Mouse (Mus musculus): Measurements from ENCODE around the gene Ghdc.

Ghdc gene

GRCm38 (mm10) chr11:100781763-100782475 lies 11.2 kb upstream of the Ghdc start:
- DNase-seq, result no peak

- DNase-seq, result no peak
Measured at GRCm38 (mm10) chr11:100780247-100780646, 9.5 kb upstream of the Ghdc start.

GRCm38 (mm10) chr11:100778069-100778468 lies 7.3 kb upstream of the Ghdc start:
- no peak for DNase-seq

GRCm38 (mm10) chr11:100775921-100776320 lies 5.2 kb upstream of the Ghdc start:
- DNase-seq, result peak; percentile 38 to 50

- DNase-seq, result no peak
Measured at GRCm38 (mm10) chr11:100774261-100774660, 3.5 kb upstream of the Ghdc start.

- no peak for DNase-seq
Measured at GRCm38 (mm10) chr11:100769980-100770379, 777 bp downstream of the Ghdc start.

GRCm38 (mm10) chr11:100767871-100768270 lies 2.9 kb downstream of the Ghdc start:
- DNase-seq, result no peak

GRCm38 (mm10) chr11:100766726-100767125 lies 4.0 kb downstream of the Ghdc start:
- no peak for DNase-seq

- no peak for DNase-seq
Measured at GRCm38 (mm10) chr11:100762831-100763230, 7.9 kb downstream of the Ghdc start, which contains the start of gene Hcrt. Hcrt (minus strand) TSS chr11:100762931.

GRCm38 (mm10) chr11:100761547-100762045 lies 9.2 kb downstream of the Ghdc start:
- DNase-seq, result peak; percentile 63 to 78

GRCm38 (mm10) chr11:100759611-100760233 lies 11.0 kb downstream of the Ghdc start, which contains the start of gene Kcnh4:
Kcnh4 (minus strand) TSS chr11:100759942.
- DNase-seq, result peak; percentile 68 to 69

- peak in 1 of 2 experiments; percentile 43 for DNase-seq
Measured at GRCm38 (mm10) chr11:100758707-100759610, 11.8 kb downstream of the Ghdc start.

- DNase-seq, result no peak
Measured at GRCm38 (mm10) chr11:100757566-100757965, 13.2 kb downstream of the Ghdc start.

- no peak for DNase-seq
Measured at GRCm38 (mm10) chr11:100756476-100756875, 14.3 kb downstream of the Ghdc start.

GRCm38 (mm10) chr11:100754693-100755057 lies 16.1 kb downstream of the Ghdc start:
- no peak for DNase-seq

GRCm38 (mm10) chr11:100754021-100754692 lies 16.6 kb downstream of the Ghdc start:
- DNase-seq, result no peak

GRCm38 (mm10) chr11:100752294-100752693 lies 18.5 kb downstream of the Ghdc start:
- DNase-seq, result no peak

- no peak for DNase-seq
Measured at GRCm38 (mm10) chr11:100750127-100750526, 20.6 kb downstream of the Ghdc start.

- no peak for DNase-seq
Measured at GRCm38 (mm10) chr11:100749469-100749868, 21.3 kb downstream of the Ghdc start.

GRCm38 (mm10) chr11:100748620-100749019 lies 22.1 kb downstream of the Ghdc start:
- DNase-seq, result no peak

GRCm38 (mm10) chr11:100747114-100747513 lies 23.6 kb downstream of the Ghdc start:
- no peak for DNase-seq

GRCm38 (mm10) chr11:100746546-100746945 lies 24.2 kb downstream of the Ghdc start:
- no peak for DNase-seq

All from spleen, adult 18-20 months (tissue).